Mouse (Mus musculus) spleen, postnatal 14 days (tissue): ENCODE results near the gene Slc28a1.
"Not testable (repeated sequence)": the region's sequence is repeated elsewhere in the genome, so short reads cannot be mapped to it uniquely, and the experiment has no call there.

Experiments
- DNase-seq, 2 experiments: peaks; one replicate each; pipeline ENCODE4 v3.0.0; 2021 to 2022; ENCODE audit warnings: low spot score in 2 of 2

The Slc28a1 gene

DNA sequence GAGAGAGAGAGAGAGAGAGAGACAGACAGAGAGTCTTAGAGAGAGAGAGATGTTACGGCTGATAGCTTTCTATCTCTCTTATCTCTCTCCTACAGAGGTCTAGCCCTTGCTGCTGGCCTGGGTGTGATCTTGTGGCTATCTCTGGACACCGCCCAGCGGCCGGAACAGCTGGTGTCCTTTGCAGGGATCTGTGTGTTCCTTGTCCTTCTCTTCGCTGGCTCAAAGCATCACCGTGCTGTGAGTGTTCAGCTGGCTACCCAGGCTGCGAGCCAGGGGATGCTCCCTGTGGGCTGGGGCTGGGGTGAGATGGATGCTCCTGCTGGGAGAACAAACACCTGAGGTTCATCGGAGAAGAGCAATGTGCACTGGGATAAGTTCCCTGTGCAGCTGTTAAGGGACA, 10.2 kb downstream of the Slc28a1 start:
- no peak for DNase-seq

DNA sequence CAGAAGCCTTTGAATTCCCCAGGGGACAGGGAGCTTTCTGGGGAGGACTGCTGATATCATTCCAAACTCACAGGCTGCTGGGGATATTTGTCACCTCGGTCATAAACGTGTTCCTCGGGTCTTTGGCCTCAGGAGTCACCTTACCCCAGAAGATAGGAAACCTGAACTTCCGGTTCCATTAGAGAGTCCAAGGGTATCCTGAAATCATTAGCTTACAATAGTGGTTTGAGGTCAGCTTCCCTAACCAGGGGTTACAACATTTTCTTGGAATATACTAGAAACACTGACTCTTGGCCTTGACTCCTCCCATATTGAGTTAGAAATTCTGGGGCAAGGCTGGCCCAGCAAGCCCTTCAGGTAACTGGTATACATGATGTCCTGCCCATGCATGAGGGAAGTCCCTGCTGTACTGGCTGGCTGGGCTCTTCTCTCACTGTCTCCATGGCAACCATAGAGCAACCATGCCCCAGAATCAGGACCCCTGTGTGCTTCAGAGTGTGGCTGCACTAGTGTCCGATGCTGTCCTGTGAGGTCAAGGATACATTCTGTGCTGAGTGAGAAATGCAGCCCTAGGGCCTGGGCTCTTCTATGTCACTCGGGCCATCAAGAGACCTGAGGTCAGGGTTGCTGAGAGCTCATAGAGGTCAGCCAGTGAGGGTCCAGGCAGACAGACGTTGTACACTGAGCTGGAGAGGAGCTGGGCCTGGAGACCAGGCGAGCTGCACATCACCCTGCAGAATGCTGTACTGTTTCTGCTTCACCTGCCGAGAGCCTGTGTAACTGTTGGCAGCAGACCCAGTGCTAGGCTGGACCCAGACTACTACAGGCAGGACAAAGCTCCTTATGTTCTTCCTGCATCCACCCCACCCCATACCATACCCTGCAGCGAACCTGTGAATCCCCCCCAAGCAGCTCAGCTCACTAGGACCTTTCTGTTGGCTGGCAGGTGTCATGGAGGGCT, 10.9 kb downstream of the Slc28a1 start:
- no peak for DNase-seq

DNA sequence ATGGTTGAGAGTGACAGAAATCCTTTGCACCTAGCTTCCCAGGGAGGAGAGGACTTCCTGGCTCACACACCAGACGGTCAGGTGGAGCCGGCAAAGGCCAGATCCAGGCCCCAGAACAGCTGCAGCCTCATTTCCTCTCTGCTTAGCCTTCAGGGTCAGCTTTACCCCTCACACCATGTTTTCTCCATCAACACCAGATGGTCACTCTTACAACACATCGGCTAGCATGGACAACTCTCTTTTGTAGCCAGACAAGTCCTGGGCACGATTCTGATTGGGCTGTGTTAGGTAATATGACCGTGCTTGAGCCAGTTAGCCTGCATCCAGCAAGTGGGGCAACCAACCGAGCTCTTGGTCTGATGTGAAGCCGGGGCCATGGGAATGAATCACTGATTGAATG, 17.3 kb downstream of the Slc28a1 start:
- DNase-seq, result no peak

DNA sequence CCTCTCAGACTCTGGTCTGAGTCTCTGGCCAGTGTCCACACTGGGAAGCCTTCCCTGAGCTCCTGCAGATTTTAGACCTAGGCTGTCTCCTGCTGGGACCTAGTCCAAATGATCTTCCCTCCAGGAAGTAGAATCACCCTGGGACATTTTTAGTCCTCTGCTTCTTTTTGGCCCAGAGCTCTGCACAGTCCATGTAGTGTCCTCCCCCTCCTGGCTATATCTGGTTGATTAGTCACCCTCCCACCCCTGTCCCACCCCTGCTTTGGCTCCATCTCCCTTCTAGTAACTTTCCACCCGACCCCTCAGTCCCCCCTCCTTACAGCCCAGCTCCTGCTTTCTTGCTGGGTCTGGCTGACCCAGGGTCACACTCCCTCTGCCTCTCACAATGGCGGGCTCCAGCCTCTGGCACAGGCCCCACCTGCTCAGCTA, 18.3 kb downstream of the Slc28a1 start:
- no peak for DNase-seq

DNA sequence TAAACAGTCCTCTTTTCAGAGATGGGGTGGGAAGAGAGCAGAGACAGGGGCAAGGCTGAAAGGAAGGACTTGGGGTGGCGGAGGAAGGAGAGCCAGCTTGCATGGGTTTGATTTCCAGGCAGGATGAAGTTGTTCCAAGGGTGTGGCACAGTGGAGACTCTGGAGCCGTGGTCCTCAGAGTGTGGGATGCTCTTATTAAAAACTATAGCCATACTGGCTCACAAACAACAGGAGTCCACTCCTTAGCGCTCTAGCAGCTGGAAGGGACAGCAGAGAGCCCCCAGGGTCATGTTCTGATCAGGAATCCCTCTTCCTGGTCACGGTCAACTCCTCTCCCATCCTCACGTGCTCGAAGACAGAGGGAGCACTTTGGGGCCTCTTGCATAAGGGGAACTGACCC, 18.8 kb downstream of the Slc28a1 start:
- DNase-seq, result no peak

DNA sequence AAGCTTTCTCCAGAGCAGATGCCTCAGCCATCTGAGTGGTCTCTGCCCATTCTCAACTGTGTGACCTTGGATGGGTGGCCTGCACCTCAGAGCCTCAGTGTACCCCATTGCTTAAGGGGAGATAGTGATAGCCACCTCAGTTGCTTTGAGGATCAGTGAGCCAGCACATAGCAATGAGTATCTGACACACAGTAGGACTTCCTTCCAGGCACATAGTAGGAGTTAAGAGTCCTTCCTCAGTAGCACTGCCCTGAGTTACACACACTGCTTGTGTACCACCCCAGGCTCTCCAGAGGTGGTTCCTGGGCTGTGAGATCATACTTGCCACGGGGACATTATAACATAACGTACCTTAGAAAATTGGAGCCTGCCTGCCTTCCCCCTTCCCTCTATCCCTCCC, 19.3 kb downstream of the Slc28a1 start:
- no peak for DNase-seq

DNA sequence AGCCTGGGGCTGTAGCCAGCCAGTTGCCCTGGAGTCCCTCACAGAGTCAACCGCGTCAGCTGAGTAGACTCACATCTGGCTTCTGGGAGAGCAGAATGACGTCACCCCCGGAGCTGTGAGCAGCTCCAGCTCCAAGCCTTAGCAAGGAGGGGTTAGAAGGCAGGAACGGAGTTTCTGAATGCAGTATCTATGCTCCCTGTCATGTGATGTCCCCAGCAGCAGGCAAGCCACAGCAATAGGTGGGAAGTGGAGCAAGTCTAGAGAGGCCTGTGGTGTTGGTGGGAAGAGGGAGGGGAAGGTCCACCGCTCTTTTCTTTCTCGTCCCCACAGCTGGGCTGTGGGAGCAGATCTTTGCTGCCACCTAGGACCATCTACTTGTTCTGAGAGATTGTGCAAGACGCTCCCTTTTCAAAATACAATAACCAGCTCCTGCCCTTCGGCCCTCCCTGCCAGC, 20.0 kb downstream of the Slc28a1 start:
- no peak for DNase-seq

DNA sequence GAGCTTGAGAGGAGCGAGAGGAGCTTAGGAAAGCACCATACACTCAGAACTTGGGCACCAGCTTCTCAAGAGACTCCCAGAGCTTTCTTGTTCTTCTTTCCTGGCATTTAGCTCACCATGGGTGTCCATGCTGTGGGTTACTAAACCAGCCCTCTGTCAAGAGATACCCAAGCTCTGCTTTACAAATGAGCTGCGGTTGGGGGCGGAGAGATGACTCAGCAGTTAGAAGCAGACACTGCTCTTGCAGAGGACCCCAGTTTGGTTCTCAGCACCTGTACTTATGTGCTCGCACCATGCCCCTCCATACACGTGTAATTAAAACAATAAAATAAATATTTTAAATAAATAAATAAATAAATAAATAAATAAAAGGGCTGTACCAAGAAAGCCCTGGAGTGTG, 22.7 kb downstream of the Slc28a1 start:
- no peak for DNase-seq

DNA sequence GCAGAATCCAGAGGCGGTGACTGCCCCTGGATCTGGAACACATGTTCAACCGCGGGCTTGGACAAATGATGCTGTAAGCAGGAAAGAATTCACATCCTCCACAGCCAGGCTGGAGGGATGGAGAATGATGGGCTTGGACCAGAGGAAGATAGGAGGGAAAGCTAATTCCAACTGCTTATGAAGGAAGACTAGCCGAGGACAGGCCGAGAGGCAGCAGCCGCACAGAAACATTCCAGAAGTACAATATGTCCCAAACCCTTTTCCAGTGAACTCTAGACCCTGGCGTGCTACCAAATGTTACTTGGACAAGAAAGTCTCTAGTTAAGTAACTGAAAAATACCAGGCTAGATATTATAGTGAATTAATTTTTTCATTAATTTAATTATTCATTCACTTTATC, 24.5 kb downstream of the Slc28a1 start:
- DNase-seq, result no peak

DNA sequence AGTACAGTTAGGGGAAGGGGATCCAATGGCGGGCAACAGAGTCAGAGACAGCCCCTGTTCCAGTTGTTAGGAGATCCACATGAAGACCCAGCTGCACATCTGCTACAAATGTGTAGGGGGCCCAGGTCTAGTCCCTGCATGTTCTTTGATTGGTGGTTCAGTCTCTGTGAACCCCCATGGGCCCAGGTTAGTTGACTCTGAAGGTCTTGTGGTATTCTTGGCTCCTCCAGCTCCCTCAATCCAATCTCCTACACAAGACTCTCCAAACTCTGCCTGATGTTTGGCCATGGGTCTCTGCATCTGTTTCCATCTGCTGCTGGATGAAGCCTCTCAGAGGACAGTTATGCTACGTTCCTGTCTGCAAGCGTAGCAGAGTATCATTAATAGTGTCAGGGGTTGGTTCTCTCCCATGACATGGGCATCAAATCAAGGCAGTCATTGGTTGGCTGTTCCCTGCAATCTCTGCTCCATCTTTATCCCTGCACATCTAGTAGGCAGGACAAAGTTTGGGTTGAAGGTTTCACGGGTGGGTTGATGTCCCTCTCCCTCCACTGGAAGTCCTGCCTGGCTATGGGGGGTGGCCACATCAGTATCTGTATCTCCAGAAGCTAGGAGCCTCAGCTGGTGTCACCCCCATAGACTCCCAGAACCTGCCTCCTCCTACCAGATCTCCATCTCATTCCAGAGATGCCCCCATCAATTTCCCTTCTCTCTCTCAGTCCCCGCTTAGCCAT, 25.2 kb downstream of the Slc28a1 start:
- DNase-seq, result no peak

DNA sequence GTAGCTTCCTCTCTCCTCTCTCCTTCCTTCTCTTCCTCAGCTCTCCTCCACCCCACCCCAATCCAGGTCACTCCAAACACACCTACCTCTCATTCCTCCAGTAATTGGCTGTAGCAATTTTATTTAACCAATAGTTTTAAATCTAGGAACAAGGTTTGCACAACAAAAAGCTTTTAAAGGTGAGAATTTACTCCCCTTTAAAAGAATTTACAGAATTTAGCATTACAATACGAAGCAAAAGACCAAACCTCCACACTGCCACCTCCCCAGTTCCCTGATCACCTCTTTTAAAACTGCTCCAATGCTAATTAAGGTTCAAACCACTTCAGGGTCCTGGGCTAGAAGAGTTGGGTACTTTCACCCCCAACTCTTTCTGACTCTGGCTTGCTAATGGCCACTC, 26.9 kb downstream of the Slc28a1 start:
- no peak for DNase-seq

DNA sequence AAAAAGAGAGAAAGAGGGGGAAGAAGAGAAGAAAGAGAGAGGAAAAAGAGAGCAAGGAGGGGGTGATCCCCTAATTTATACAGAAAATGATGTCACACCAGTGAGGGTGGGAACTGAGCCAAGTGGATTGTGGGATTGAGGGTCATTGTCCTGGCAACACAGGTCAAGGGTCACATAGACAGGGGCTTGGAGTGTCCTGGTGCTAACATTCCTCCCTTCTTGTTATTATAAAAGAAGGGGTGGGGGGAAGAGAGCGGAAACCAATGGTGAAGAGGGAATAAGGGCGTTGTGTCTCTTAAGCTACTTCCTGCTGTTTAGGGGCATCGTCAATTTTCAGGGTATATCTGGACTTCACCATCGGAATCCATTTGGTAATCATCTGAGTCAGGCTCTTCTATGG, 28.5 kb downstream of the Slc28a1 start:
- not testable (repeated sequence) for DNase-seq

DNA sequence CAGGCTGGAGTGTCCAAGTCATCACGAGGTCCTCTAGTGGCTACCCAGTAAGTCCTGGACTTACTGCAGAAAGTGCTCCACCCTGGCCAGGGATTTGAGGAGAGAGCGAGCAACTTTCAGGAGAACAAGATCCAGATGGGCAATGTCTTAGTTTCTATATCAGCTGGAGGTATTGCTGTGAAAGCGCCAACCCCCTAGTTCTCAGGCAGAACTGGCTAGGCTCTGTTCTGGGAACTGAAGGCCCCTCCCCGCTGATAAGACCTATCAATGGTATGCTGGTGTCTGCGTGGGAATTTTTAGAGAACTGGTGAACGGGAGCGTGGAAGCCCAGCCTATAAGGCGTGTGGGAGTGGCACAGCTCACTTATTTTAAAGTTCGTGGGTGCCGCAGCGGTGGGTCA, 35.2 kb downstream of the Slc28a1 start:
- DNase-seq, result no peak

DNA sequence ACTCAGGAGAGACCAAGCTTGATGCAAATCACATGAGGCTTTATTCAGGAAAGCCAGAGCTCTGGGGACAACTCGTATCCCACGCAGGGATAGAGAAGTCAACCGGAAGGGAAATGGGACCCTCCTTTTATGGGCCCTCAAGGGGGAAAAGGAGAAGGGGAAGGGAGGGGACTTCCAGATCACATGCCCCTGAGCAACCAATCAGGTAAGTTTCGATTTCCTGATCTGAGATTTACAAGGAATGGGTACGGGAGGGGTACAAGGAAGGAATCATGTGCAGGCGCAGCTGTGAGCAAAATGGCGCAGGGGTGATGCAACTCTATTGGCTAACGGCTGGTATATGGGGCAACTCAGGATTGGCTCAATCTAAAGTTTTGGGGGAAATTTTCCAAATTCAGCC, 36.6 kb downstream of the Slc28a1 start:
- DNase-seq, result no peak

DNA sequence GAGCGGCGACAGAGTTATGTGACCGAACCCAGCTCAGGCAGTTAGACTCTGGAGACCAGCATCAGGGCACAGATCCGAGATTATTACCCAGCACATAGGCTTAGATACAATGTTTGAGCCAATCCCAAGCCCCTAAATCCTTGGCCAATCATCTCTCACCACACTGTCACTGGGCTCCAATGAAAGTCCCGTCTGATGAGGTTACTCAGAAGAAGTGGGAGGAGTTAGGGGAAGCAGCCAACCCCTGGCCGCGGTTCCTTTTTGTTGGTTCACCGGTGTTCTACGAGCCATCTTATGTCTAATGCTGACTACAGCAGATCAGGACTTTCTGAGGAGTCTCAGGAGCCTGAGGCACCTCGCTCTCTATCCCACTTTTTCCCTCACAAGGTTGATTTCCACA, 37.7 kb downstream of the Slc28a1 start:
- no peak for DNase-seq

DNA sequence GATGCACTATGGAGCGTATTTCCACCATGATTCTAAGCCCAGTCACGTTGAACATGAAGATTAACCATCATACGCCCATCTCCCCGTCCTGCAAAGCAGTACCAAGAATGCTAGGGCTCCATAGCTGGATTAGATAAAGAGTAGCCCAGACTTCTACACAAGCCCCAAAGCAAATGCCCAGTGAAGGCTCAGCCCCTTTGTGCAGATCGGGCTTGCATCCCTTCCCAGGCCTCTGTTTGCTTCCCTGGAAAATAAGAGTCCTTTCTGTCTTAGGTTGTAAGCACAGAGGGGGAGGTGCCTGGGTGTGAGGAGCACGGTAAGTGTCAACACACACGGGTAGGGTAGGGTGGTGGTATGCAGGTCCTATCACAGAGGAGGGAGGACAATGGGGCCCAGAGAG, 38.2 kb downstream of the Slc28a1 start:
- no peak for DNase-seq

DNA sequence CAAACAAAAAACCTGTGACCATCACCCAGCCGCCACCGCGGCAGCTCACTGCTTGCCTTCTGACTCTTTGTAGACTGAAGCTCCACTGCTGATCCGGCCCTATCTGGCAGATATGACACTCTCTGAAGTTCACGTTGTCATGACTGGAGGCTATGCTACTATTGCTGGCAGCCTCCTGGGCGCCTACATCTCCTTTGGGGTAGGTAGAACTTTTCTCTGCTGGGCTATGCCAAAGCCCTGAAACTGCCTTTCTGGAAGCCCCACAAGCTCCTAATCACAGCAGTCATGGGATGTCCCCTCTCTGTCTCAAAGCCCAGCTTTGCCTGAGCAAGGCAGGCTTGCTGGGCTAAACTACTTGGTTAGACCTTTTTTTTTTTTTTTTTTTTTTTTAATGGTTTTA, 38.7 kb downstream of the Slc28a1 start:
- no peak for DNase-seq

DNA sequence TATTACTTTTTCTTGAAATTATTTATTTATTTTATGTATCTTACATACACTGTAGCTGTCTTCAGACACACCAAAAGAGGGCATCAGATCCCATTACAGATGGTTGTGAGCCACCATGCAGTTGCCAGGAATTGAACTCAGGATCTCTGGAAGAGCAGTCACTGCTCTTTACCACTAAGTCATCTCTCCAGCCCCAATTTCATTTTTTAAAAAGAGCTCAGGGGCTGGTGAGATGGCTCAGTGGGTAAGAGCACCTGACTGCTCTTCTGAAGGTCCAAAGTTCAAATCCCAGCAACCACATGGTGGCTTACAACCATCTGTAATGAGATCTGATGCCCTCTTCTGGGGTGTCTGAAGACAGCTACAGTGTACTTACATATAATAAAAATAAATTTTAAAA, 39.6 kb downstream of the Slc28a1 start:
- not testable (repeated sequence) for DNase-seq

DNA sequence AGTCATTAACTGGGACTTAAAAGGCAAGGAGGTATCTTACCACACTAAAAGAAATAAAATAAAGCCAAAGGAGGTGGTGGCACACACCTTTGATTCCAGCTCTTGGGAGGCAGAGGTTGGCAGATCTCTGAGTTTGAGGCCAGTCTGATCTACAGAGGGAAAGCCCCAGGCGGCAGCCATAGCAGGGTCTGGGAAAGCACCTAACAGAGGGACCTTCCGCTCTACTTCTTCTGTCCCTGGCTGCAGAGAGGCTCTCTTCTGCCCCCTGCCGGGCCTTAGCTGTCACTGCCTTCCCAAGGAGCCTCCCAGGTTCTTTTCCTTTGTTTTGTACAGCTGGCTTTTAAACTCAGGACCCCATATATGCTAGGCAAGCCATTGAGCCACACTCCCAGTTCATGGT, 40.4 kb downstream of the Slc28a1 start:
- DNase-seq, result peak in 1 of 2 experiments; percentile 50

DNA sequence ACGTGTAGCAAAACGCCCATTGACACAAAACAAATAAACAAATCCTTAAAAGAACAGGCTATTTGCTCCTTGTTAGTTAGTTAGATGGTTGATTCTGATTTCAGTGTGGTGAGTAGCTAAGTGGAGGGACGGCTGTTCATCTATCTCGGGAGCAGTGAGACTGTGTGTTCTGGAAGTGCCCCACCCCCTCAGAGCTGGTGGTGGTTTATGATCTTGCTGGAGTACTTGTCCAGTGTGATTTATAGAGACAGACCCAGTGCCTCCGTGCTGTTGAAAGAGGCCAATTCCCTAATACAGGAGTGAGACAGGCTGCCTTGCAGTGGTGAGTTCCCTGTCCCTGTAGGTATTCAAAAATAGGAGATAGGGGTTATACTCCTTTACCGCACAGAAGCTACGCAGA, 44.3 kb downstream of the Slc28a1 start:
- DNase-seq, result no peak

DNA sequence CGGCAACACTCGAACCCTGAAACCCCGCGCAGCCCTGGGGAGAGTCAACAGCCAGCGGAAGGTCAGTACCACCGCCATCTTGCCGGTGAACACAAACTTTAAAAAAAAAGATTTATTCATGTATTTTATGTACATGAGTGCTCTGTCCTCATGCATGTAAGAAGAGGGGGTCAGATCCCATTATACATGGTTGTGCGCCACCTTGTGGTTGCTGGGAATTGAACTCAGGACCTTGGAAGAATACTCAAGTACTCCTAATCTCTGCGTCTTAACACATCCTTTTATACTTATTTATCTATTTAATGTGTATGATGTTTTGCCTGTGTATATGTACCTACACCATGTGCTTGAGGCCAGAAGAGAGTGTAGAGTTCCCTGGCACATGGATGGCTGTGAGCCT, 47.1 kb downstream of the Slc28a1 start:
- DNase-seq, result peak in 1 of 2 experiments; percentile 14

DNA sequence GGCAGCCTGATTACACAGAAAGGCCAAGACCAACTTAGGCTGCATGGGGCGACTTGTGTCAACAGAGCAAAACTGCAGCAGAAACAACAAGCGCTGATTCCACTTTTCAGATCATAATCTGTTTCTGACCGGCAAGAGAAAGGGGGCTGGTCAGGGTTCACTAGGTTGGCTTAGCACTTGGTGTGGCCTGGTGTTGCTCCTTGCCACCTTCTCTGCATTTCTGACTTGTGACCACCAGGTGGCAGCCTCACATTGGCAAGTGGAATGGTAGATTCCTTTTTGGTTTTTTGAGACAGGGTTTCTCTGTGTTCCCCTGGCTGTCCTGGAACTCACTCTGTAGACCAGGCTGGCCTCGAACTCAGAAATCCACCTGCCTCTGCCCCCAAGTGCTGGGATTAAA, 47.7 kb downstream of the Slc28a1 start:
- DNase-seq, result peak; percentile 51 to 70

DNA sequence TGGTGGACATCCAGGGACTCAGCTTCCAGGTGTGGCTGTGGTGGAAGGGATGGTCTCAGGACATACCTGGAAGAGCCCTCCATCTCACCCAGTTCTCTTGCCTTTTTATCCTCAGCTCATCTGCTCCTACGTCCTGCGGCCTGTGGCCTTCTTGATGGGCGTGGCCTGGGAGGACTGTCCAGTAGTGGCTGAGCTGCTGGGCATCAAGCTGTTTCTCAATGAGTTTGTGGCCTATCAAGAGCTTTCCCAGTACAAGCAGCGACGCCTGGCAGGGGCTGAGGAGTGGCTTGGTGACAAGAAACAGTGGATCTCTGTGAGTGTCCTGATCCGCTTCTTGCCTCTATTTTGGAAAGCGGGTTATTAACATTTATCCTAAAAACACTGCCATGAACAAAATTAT, 49.8 kb downstream of the Slc28a1 start:
- no peak for DNase-seq
